Mouse (Mus musculus): ENCODE data around the gene Pkd1l1. TPM values are rescaled to one million over a fixed set of nuclear protein-coding genes. Genes with fewer than 3 reads are reported as not detected.

Gene Pkd1l1
- polyA plus RNA-seq, 1 experiment = not detected

DNA sequence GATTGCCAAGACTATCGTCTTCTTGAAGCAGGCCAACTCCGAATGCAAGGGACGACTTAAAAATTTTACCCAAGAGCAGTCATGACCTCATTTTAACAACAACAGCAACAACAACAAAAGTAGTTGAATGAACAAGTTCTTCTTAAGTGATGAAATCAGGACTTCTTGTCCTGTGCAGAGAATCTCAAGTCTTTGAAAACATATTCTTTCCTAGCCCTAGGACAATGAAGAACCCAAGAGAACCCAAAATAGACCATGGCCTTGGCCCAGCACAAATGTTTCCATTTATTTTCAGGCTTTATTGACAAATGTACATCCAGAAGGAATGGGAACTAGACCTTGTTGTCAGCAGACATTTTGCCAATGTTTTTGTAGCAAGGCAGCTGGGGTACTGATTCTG lies 147.7 kb downstream of the Pkd1l1 start:
- H3K36me3 ChIP-seq (ENCODE audit: control insufficient read depth, insufficient read depth) = no peaks in the 10 kb centered on the region
- no peak overlapping the region for H3K4me2 ChIP-seq (ENCODE audit: low read depth)
- H3ac ChIP-seq (ENCODE audit: control insufficient read depth, insufficient read length) = no peak overlapping the region
- no peaks in the 10 kb centered on the region for H3K27me3 ChIP-seq (ENCODE audit: control insufficient read depth, insufficient read depth, insufficient read length)
- no peaks in the 10 kb centered on the region for H3K79me2 ChIP-seq (ENCODE audit: control insufficient read depth, insufficient read depth)
- TF ChIP-seq TCF3 (IDR thresholded peaks at IDR 0.05; ENCODE audit: insufficient read length, low read depth) (no peak), E2F4 (IDR thresholded peaks at IDR 0.05; ENCODE audit: insufficient read depth) (no peak)
- no peak overlapping the region for H3K4me3 ChIP-seq

- Histone ChIP-seq H3ac (ENCODE audit: control insufficient read depth, insufficient read length) (no peak overlapping the region), H3K27me3 (ENCODE audit: control insufficient read depth, insufficient read depth, insufficient read length) (no peaks in the 10 kb centered on the region), H3K4me3 (no peak overlapping the region), H3K4me2 (ENCODE audit: low read depth) (peak overlapping the region; percentile 47), H3K79me2 (ENCODE audit: control insufficient read depth, insufficient read depth) (no peaks in the 10 kb centered on the region), H3K36me3 (ENCODE audit: control insufficient read depth, insufficient read depth) (no peaks in the 10 kb centered on the region)
- peak in 2 of 3 experiments; percentile 16 to 67 for TF ChIP-seq MYOG (IDR thresholded peaks at IDR 0.05; ENCODE audit: control insufficient read depth in 1 of 3, insufficient read depth in 1 of 3, insufficient read length in 2 of 3, low read depth in 2 of 3)
- peak; percentile 16 for TF ChIP-seq TCF12 (IDR thresholded peaks at IDR 0.05; ENCODE audit: insufficient read depth, poor library complexity, severe bottlenecking)
- no peak for TF ChIP-seq MAX (IDR thresholded peaks at IDR 0.05; ENCODE audit: low read depth)
- peak; percentile 71 to 92 (median 85) for TF ChIP-seq MYOD1 (IDR thresholded peaks at IDR 0.05; ENCODE audit: control insufficient read depth in 1 of 3, insufficient read length in 2 of 3, low read depth in 2 of 3)
- no peak for TF ChIP-seq TCF3 (IDR thresholded peaks at IDR 0.05; ENCODE audit: insufficient read length, low read depth)
- TF ChIP-seq CEBPB (IDR thresholded peaks at IDR 0.05; ENCODE audit: insufficient read depth, poor library complexity, severe bottlenecking) = 0 out of 2 replicates have a peak, but pooled peaks have one; percentile 50
Measured at GRCm38 (mm10) chr11:8821403-8821802, 151.7 kb downstream of the Pkd1l1 start.

GRCm38 (mm10) chr11:8817376-8817775 lies 155.7 kb downstream of the Pkd1l1 start:
- TF ChIP-seq TCF12 (IDR thresholded peaks at IDR 0.05; ENCODE audit: insufficient read depth, poor library complexity, severe bottlenecking) = no peak
- no peak for TF ChIP-seq TCF3 (IDR thresholded peaks at IDR 0.05; ENCODE audit: insufficient read length, low read depth)
- TF ChIP-seq E2F4 (IDR thresholded peaks at IDR 0.05; ENCODE audit: insufficient read depth) = no peak
- no peak for TF ChIP-seq MYOD1 (IDR thresholded peaks at IDR 0.05; ENCODE audit: control insufficient read depth in 1 of 3, insufficient read length in 2 of 3, low read depth in 2 of 3)
- TF ChIP-seq SRF (IDR thresholded peaks at IDR 0.05; ENCODE audit: control insufficient read depth, insufficient read length, low read depth) = no peak
- no peaks in the 10 kb centered on the region for H3K36me3 ChIP-seq (ENCODE audit: control insufficient read depth, insufficient read depth)
- no peaks in the 10 kb centered on the region for H3K27me3 ChIP-seq (ENCODE audit: control insufficient read depth, insufficient read depth, insufficient read length)
- no peak overlapping the region for H3ac ChIP-seq (ENCODE audit: control insufficient read depth, insufficient read length)
- H3K4me2 ChIP-seq (ENCODE audit: low read depth) = no peak overlapping the region
- no peaks in the 10 kb centered on the region for H3K79me2 ChIP-seq (ENCODE audit: control insufficient read depth, insufficient read depth)
- H3K4me3 ChIP-seq = no peak overlapping the region

GRCm38 (mm10) chr11:8814097-8814790 lies 158.8 kb downstream of the Pkd1l1 start:
- Histone ChIP-seq H3K36me3 (ENCODE audit: control insufficient read depth, insufficient read depth) (no peaks in the 10 kb centered on the region), H3K4me3 (no peak overlapping the region), H3ac (ENCODE audit: control insufficient read depth, insufficient read length) (no peak overlapping the region), H3K4me2 (ENCODE audit: low read depth) (no peak overlapping the region), H3K27me3 (ENCODE audit: control insufficient read depth, insufficient read depth, insufficient read length) (no peaks in the 10 kb centered on the region), H3K79me2 (ENCODE audit: control insufficient read depth, insufficient read depth) (no peaks in the 10 kb centered on the region)
- TF ChIP-seq USF1 (IDR thresholded peaks at IDR 0.05; ENCODE audit: low read depth) (no peak), MAX (IDR thresholded peaks at IDR 0.05; ENCODE audit: low read depth) (no peak), MYOD1 (IDR thresholded peaks at IDR 0.05; ENCODE audit: control insufficient read depth in 1 of 3, insufficient read length in 2 of 3, low read depth in 2 of 3) (no peak), E2F4 (IDR thresholded peaks at IDR 0.05; ENCODE audit: insufficient read depth) (no peak), POLR2AphosphoS2 (IDR thresholded peaks at IDR 0.05; ENCODE audit: insufficient read length, low read depth) (no peak), CEBPB (IDR thresholded peaks at IDR 0.05; ENCODE audit: insufficient read depth, poor library complexity, severe bottlenecking) (no peak), MYOG (IDR thresholded peaks at IDR 0.05; ENCODE audit: control insufficient read depth in 1 of 3, insufficient read depth in 1 of 3, insufficient read length in 2 of 3, low read depth in 2 of 3) (no peak), REST (IDR thresholded peaks at IDR 0.05; ENCODE audit: insufficient read depth, insufficient read length) (no peak), TCF3 (IDR thresholded peaks at IDR 0.05; ENCODE audit: insufficient read length, low read depth) (no peak), TCF12 (IDR thresholded peaks at IDR 0.05; ENCODE audit: insufficient read depth, poor library complexity, severe bottlenecking) (no peak), POLR2A (IDR thresholded peaks at IDR 0.05; ENCODE audit: insufficient read length, low read depth) (no peak), SRF (IDR thresholded peaks at IDR 0.05; ENCODE audit: control insufficient read depth, insufficient read length, low read depth) (no peak)

- Histone ChIP-seq H3K4me2 (ENCODE audit: low read depth) (no peak overlapping the region), H3K79me2 (ENCODE audit: control insufficient read depth, insufficient read depth) (no peaks in the 10 kb centered on the region), H3ac (ENCODE audit: control insufficient read depth, insufficient read length) (no peak overlapping the region), H3K27me3 (ENCODE audit: control insufficient read depth, insufficient read depth, insufficient read length) (no peaks in the 10 kb centered on the region), H3K4me3 (no peak overlapping the region), H3K36me3 (ENCODE audit: control insufficient read depth, insufficient read depth) (no peaks in the 10 kb centered on the region)
- TF ChIP-seq MAX (IDR thresholded peaks at IDR 0.05; ENCODE audit: low read depth) (no peak), USF1 (IDR thresholded peaks at IDR 0.05; ENCODE audit: low read depth) (no peak), CEBPB (IDR thresholded peaks at IDR 0.05; ENCODE audit: insufficient read depth, poor library complexity, severe bottlenecking) (no peak), E2F4 (IDR thresholded peaks at IDR 0.05; ENCODE audit: insufficient read depth) (no peak), TCF12 (IDR thresholded peaks at IDR 0.05; ENCODE audit: insufficient read depth, poor library complexity, severe bottlenecking) (no peak), TCF3 (IDR thresholded peaks at IDR 0.05; ENCODE audit: insufficient read length, low read depth) (no peak), REST (IDR thresholded peaks at IDR 0.05; ENCODE audit: insufficient read depth, insufficient read length) (no peak), POLR2AphosphoS2 (IDR thresholded peaks at IDR 0.05; ENCODE audit: insufficient read length, low read depth) (no peak), MYOG (IDR thresholded peaks at IDR 0.05; ENCODE audit: control insufficient read depth in 1 of 3, insufficient read depth in 1 of 3, insufficient read length in 2 of 3, low read depth in 2 of 3) (no peak), SRF (IDR thresholded peaks at IDR 0.05; ENCODE audit: control insufficient read depth, insufficient read length, low read depth) (no peak), MYOD1 (IDR thresholded peaks at IDR 0.05; ENCODE audit: control insufficient read depth in 1 of 3, insufficient read length in 2 of 3, low read depth in 2 of 3) (no peak), POLR2A (IDR thresholded peaks at IDR 0.05; ENCODE audit: insufficient read length, low read depth) (no peak)
Measured at GRCm38 (mm10) chr11:8811506-8812100, 161.5 kb downstream of the Pkd1l1 start.

Data from myocyte (in vitro differentiated cells).